Mouse (Mus musculus) gonadal fat pad, adult 2 months (tissue): ENCODE results near the gene Arfgef3. TPM values are rescaled to one million over a fixed set of nuclear protein-coding genes. Genes with fewer than 3 reads are reported as not detected.

Experiments used
- DNase-seq: peaks from one replicate; pipeline ENCODE4 v3.0.0-alpha.2; 2012; ENCODE audit warnings: low read depth
- polyA plus RNA-seq: library from polyadenylated mRNA; depleted of rRNA; stranded (reverse); fragments of >200 nt; gene quantifications from 2 replicates; pipeline ENCODE4 v1.2.3, GENCODE M21; 2012; rRNA removed

Gene Arfgef3
- 3.7 and 5.5 TPM in 2 replicates for polyA plus RNA-seq

- DNase-seq, result no peak
Measured at GRCm38 (mm10) chr10:18743286-18744142, at the start of gene Arfgef3. Gene Arfgef3, minus strand, starts transcription at chr10:18743949.

- no peak for DNase-seq
Measured at GRCm38 (mm10) chr10:18790063-18790462, 46.3 kb upstream of the Arfgef3 start.

- no peak for DNase-seq
Measured at GRCm38 (mm10) chr10:18788601-18789000, 44.9 kb upstream of the Arfgef3 start.

- no peak for DNase-seq
Measured at GRCm38 (mm10) chr10:18786693-18787092, 42.9 kb upstream of the Arfgef3 start, which contains the start of gene Gm4922. Gene Gm4922, minus strand, starts transcription at chr10:18786793.

- DNase-seq, result no peak
Measured at GRCm38 (mm10) chr10:18777546-18777945, 33.8 kb upstream of the Arfgef3 start.

GRCm38 (mm10) chr10:18772537-18773179 lies 28.9 kb upstream of the Arfgef3 start:
- no peak for DNase-seq

GRCm38 (mm10) chr10:18769909-18770308 lies 26.2 kb upstream of the Arfgef3 start:
- DNase-seq, result peak; percentile 6

GRCm38 (mm10) chr10:18760241-18760640 lies 16.5 kb upstream of the Arfgef3 start:
- DNase-seq, result no peak

GRCm38 (mm10) chr10:18750057-18750456 lies 6.3 kb upstream of the Arfgef3 start:
- no peak for DNase-seq

- DNase-seq, result no peak
Measured at GRCm38 (mm10) chr10:18742086-18742485, 1.7 kb downstream of the Arfgef3 start.

- DNase-seq, result peak; percentile 41
Measured at GRCm38 (mm10) chr10:18741024-18741423, 2.7 kb downstream of the Arfgef3 start.

- no peak for DNase-seq
Measured at GRCm38 (mm10) chr10:18728548-18728947, 15.2 kb downstream of the Arfgef3 start.

- peak; percentile 66 for DNase-seq
Measured at GRCm38 (mm10) chr10:18711436-18711835, 32.3 kb downstream of the Arfgef3 start.

- DNase-seq, result peak; percentile 56
Measured at GRCm38 (mm10) chr10:18710949-18711348, 32.8 kb downstream of the Arfgef3 start.

- no peak for DNase-seq
Measured at GRCm38 (mm10) chr10:18709836-18710235, 33.9 kb downstream of the Arfgef3 start.

GRCm38 (mm10) chr10:18708641-18709040 lies 35.1 kb downstream of the Arfgef3 start:
- DNase-seq, result no peak

GRCm38 (mm10) chr10:18704393-18705120 lies 39.2 kb downstream of the Arfgef3 start:
- DNase-seq, result no peak

- no peak for DNase-seq
Measured at GRCm38 (mm10) chr10:18701517-18701916, 42.2 kb downstream of the Arfgef3 start.

- no peak for DNase-seq
Measured at GRCm38 (mm10) chr10:18700117-18700516, 43.6 kb downstream of the Arfgef3 start.

- no peak for DNase-seq
Measured at GRCm38 (mm10) chr10:18699151-18699550, 44.6 kb downstream of the Arfgef3 start.

GRCm38 (mm10) chr10:18696461-18696860 lies 47.3 kb downstream of the Arfgef3 start:
- DNase-seq, result no peak

GRCm38 (mm10) chr10:18688234-18688633 lies 55.5 kb downstream of the Arfgef3 start:
- no peak for DNase-seq
